Mouse (Mus musculus) kidney, postnatal 4 days (tissue): Measurements from ENCODE around the gene Shox2.

Experiments used
- DNase-seq, 2 experiments: peaks; one replicate each; pipeline ENCODE4 v3.0.0; 2021; ENCODE audit warnings: mixed read lengths in 2 of 2

The Shox2 gene

GRCm38 (mm10) chr3:66981706-66982105, at the start of gene Shox2:
Gene Shox2 (minus strand): TSS chr3:66981771.
- peak in 1 of 2 experiments; percentile 20 for DNase-seq

- DNase-seq = no peak
Measured at GRCm38 (mm10) chr3:66996820-66997219, 15.2 kb upstream of the Shox2 start.

- DNase-seq = no peak
Measured at GRCm38 (mm10) chr3:66986287-66986560, 4.7 kb upstream of the Shox2 start.

- DNase-seq = peak; percentile 84 to 90
Measured at GRCm38 (mm10) chr3:66985539-66986286, 4.1 kb upstream of the Shox2 start.

GRCm38 (mm10) chr3:66983481-66983880, 1.9 kb upstream of the Shox2 start:
- no peak for DNase-seq

GRCm38 (mm10) chr3:66982181-66982911, 775 bp upstream of the Shox2 start:
- peak; percentile 54 to 65 for DNase-seq

- peak; percentile 67 to 76 for DNase-seq
Measured at GRCm38 (mm10) chr3:66981101-66981661, 390 bp downstream of the Shox2 start, which contains the start of gene Rsrc1. Gene Rsrc1 (plus strand): TSS chr3:66981390.

- DNase-seq = no peak
Measured at GRCm38 (mm10) chr3:66980111-66980975, 1.2 kb downstream of the Shox2 start.

GRCm38 (mm10) chr3:66979491-66979890, 2.1 kb downstream of the Shox2 start:
- no peak for DNase-seq

- peak; percentile 9 to 38 for DNase-seq
Measured at GRCm38 (mm10) chr3:66978457-66979381, 2.9 kb downstream of the Shox2 start.

GRCm38 (mm10) chr3:66977811-66978456, 3.6 kb downstream of the Shox2 start:
- peak in 1 of 2 experiments; percentile 21 for DNase-seq

GRCm38 (mm10) chr3:66976889-66977615, 4.5 kb downstream of the Shox2 start:
- DNase-seq = no peak

GRCm38 (mm10) chr3:66974501-66974900, 7.1 kb downstream of the Shox2 start:
- DNase-seq = no peak

- peak; percentile 78 to 86 for DNase-seq
Measured at GRCm38 (mm10) chr3:66973391-66973943, 8.1 kb downstream of the Shox2 start.

- no peak for DNase-seq
Measured at GRCm38 (mm10) chr3:66972191-66972950, 9.2 kb downstream of the Shox2 start.

GRCm38 (mm10) chr3:66970661-66971331, 10.8 kb downstream of the Shox2 start:
- peak in 1 of 2 experiments; percentile 7 for DNase-seq

- DNase-seq = no peak
Measured at GRCm38 (mm10) chr3:66970261-66970660, 11.3 kb downstream of the Shox2 start.

GRCm38 (mm10) chr3:66967508-66967907, 14.1 kb downstream of the Shox2 start:
- DNase-seq = no peak

- no peak for DNase-seq
Measured at GRCm38 (mm10) chr3:66964884-66965283, 16.7 kb downstream of the Shox2 start.
